Mouse (Mus musculus) heart, embryonic 11.5 days (tissue): ENCODE measurements at regions not wholly inside any gene's neighbourhood (a gene's known extent, or its start where the extent isn't known, plus 50 kb on each side); places are given as distances from the start of the nearest gene placed in this dataset.

Experiments used
- ATAC-seq: fragments of 200-750 bp; cut with Nextera tagmentation; replicated peaks from 2 replicates; pipeline ENCODE4 v1.8.0; 2017; ENCODE audit warnings: moderate library complexity; ENCODE audit not compliant: insufficient number of reproducible peaks, low FRiP score, low TSS enrichment
- H3K27ac ChIP-seq: fragments of 300-500 bp; sonication (generic); 2 replicates; pipeline ENCODE4 v1.5.1; 2014; ENCODE audit warnings: mild to moderate bottlenecking, low read depth, low read length
- H3K27me3 ChIP-seq: fragments of 300-500 bp; sonication (generic); 2 replicates; pipeline ENCODE4 v1.6.1; 2014; ENCODE audit warnings: mild to moderate bottlenecking, low read length, mixed read lengths; ENCODE audit not compliant: control insufficient read depth, insufficient read depth
- H3K36me3 ChIP-seq: fragments of 300-500 bp; sonication (generic); 2 replicates; pipeline ENCODE4 v1.6.1; 2014; ENCODE audit warnings: mild to moderate bottlenecking, low read length, moderate library complexity, mixed read lengths; ENCODE audit not compliant: control insufficient read depth, insufficient read depth
- H3K4me1 ChIP-seq: fragments of 300-500 bp; sonication (generic); 2 replicates; pipeline ENCODE4 v1.6.1; 2014; ENCODE audit warnings: low read length; ENCODE audit not compliant: control insufficient read depth, insufficient read depth
- H3K4me2 ChIP-seq: fragments of 300-500 bp; sonication (generic); 2 replicates; pipeline ENCODE4 v1.6.1; 2014; ENCODE audit warnings: mild to moderate bottlenecking, moderate library complexity
- H3K4me3 ChIP-seq: fragments of 300-500 bp; sonication (generic); 2 replicates; pipeline ENCODE4 v1.5.1; 2014; ENCODE audit warnings: low read depth, low read length
- H3K9ac ChIP-seq: fragments of 300-500 bp; sonication (generic); 2 replicates; pipeline ENCODE4 v1.6.1; 2014; ENCODE audit warnings: mild to moderate bottlenecking, low read depth, low read length, moderate library complexity
- H3K9me3 ChIP-seq: fragments of 300-500 bp; sonication (generic); replicated peaks from 2 replicates; pipeline ENCODE4 v1.6.1; 2016; ENCODE audit warnings: low read length; ENCODE audit not compliant: control insufficient read depth
- WGBS: fragments of 180-500 bp; shearing (Covaris S2); extraction: QIAGEN DNeasy Blood & Tissue Kit; methylation state at CpG from one replicate; pipeline ENCODE4 v1.1.7; 2014; ENCODE audit not compliant: insufficient replicate concordance; 5-methylcytosine and 5-hydroxymethylcytosine counted together

DNA sequence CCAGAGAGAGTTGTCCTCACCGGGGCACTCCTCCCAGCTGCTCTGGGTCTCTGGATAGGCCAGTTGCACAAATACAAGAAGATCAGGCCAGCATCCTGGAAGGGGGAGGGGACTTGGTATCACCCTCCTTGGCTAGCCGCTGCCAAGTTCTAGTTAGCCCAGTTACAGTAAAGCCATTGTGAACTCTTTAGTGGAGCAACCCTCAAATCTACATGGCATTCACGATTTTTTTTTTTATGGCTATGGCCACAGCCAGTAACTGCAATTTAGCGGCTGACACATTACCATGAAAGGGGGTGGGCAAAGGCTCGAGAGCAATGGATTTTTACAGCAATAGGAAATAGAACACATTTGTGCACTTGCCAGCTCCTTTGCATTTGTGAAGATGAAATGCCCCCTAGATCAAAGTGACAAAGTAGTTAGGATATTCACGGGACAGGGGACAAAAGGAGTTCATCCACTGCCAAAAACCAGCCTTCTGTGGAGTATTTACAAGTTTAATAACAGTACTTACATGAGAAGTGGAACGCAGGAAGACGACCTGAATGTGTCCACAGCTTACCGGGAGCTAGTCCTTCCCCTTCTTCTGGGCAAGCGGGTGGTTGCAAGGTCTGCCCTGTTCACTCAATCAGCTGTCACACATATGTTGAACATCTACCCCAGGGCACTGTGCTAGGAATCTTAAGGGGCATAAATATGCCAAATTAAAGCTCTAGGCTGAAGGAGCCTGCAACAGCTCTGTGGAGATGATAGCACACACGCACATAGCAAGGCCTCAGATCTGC, 177.9 kb upstream of the Dio2 start:
- Histone ChIP-seq H3K4me1 (no peaks in the 10 kb centered on the region), H3K36me3 (no peaks in the 10 kb centered on the region), H3K9me3 (no peaks in the 10 kb centered on the region), H3K9ac (no peak overlapping the region), H3K27ac (no peak overlapping the region), H3K4me2 (no peak overlapping the region), H3K27me3 (no peaks in the 10 kb centered on the region), H3K4me3 (no peak overlapping the region)
- WGBS = 78% methylated on average over 11 of the region's 11 CpGs
- ATAC-seq = no peak

DNA sequence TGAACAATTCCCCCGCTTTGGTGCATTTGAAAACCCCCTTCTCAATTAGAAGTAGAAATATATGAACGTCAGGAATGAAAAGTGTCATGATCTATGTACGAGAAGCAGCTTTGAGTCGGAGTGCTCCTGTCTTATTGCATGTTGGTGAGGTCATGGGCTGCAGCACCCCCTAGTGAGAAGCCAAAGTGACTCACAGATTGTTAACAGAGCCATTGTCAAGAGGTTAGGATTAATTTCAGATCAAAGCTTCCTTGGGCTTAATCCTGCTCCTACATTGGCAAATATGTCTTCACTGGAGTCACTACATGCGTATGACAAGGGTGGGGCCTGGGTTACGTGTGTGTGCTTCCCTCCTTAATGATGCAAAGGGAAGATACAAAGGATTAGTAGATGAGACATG, 165.8 kb upstream of the Dio2 start:
- Histone ChIP-seq H3K9me3 (no peaks in the 10 kb centered on the region), H3K4me2 (no peak overlapping the region), H3K27me3 (no peaks in the 10 kb centered on the region), H3K27ac (no peak overlapping the region), H3K4me1 (no peaks in the 10 kb centered on the region), H3K4me3 (no peak overlapping the region), H3K9ac (no peak overlapping the region), H3K36me3 (no peaks in the 10 kb centered on the region)
- 71% methylated on average over 6 of the region's 6 CpGs for WGBS
- no peak for ATAC-seq

DNA sequence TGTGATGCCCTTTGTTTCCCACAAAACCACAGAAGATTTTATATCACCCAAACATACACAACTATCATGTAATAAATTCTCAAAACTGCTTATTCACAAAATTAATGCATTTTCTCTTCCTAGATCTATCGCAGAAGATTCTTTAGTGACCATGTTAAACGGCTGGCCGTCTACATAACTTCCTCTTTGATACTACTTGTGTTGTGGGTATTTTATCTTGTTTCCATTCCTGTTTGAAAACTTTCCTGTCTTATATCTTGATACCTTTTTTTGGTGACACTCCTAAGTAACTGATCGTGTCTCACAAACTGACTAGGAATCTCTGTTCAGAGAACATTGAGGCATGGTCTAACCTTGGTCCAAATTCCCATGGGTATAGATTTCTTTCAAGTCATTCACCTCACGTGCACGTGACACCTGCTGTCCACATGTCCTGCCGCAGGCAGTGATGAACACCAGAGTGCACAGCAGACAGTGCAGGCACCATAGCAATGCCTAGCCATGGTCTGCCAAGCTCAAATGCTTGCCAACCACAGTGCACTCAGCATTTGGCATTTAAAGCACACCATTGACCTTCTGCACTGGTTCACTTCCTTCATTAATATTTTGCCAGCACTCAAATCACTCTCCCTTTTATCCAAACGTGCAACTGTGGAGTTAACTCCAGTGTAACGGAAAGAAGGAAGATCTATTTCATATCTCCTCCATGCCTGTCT, 155.6 kb upstream of the Dio2 start:
- Histone ChIP-seq H3K9me3 (no peaks in the 10 kb centered on the region), H3K27ac (no peak overlapping the region), H3K9ac (no peak overlapping the region), H3K27me3 (no peaks in the 10 kb centered on the region), H3K36me3 (no peaks in the 10 kb centered on the region), H3K4me3 (no peak overlapping the region), H3K4me1 (no peaks in the 10 kb centered on the region), H3K4me2 (no peak overlapping the region)
- WGBS = 70% methylated on average over 9 of the region's 9 CpGs
- ATAC-seq = no peak

GRCm38 (mm10) chr12:90876230-90877005, 138.2 kb upstream of the Dio2 start:
- H3K27me3 ChIP-seq = no peaks in the 10 kb centered on the region
- H3K4me1 ChIP-seq = no peaks in the 10 kb centered on the region
- no peaks in the 10 kb centered on the region for H3K9me3 ChIP-seq
- H3K4me3 ChIP-seq = no peak overlapping the region
- H3K27ac ChIP-seq = no peak overlapping the region
- ATAC-seq = no peak
- no peak overlapping the region for H3K4me2 ChIP-seq
- H3K36me3 ChIP-seq = no peaks in the 10 kb centered on the region
- H3K9ac ChIP-seq = no peak overlapping the region
- WGBS = 82% methylated on average over 5 of the region's 5 CpGs

DNA sequence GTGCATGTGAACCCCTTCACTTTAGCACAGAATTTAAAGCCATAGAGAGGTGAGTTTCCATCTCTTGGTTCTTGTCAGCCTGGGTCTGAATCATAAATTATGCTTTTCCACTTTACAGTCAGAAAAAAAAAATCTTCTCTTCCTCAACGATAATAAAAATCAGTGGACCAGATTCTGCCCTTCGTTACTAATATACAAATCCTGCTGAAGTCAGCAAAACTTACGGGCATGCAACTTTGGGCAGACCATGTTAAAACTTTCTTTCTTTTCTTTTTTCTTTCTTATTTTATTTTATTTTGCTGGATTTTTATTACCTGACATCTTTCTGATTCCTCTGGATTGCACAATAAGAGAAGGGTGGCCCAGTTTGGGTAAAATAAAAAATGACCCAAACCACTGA, 136.6 kb upstream of the Dio2 start:
- ATAC-seq = no peak
- Histone ChIP-seq H3K27me3 (no peaks in the 10 kb centered on the region), H3K4me3 (no peak overlapping the region), H3K4me2 (no peak overlapping the region), H3K27ac (no peak overlapping the region), H3K9ac (no peak overlapping the region), H3K4me1 (no peaks in the 10 kb centered on the region), H3K9me3 (no peaks in the 10 kb centered on the region), H3K36me3 (no peaks in the 10 kb centered on the region)
- WGBS = 86% methylated on average over 3 of the region's 3 CpGs

DNA sequence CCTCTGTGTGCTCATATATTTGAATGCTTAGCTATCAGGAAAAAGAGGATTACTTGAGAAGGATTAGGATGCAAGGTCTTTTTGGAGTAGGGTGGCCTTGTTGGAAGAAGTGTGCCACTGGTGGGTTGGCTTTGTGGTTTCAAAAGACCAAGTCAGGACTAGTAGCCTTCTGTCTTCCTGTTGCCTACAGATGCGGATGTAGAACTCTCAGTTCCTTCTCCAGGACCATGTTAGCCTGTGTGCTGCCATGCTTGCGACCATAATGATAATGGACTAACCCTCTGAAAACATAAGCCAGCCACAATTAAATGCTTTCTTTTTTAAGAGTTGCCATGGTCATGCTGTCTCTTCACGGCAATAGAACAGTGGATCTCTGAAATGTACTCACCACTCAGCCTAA, 135.7 kb upstream of the Dio2 start:
- Histone ChIP-seq H3K4me3 (no peak overlapping the region), H3K4me1 (no peaks in the 10 kb centered on the region), H3K9ac (no peak overlapping the region), H3K27me3 (no peaks in the 10 kb centered on the region), H3K27ac (no peak overlapping the region), H3K9me3 (no peaks in the 10 kb centered on the region), H3K36me3 (no peaks in the 10 kb centered on the region), H3K4me2 (no peak overlapping the region)
- 72% methylated on average over 3 of the region's 3 CpGs for WGBS
- no peak for ATAC-seq

GRCm38 (mm10) chr12:90866597-90866996, 128.4 kb upstream of the Dio2 start:
- Histone ChIP-seq H3K27ac (no peak overlapping the region), H3K36me3 (no peaks in the 10 kb centered on the region), H3K4me3 (no peak overlapping the region), H3K9me3 (no peaks in the 10 kb centered on the region), H3K4me1 (no peaks in the 10 kb centered on the region), H3K9ac (no peak overlapping the region), H3K27me3 (no peaks in the 10 kb centered on the region), H3K4me2 (no peak overlapping the region)
- 84% methylated on average over 4 of the region's 4 CpGs for WGBS
- no peak for ATAC-seq

GRCm38 (mm10) chr12:90862632-90863031, 124.4 kb upstream of the Dio2 start:
- Histone ChIP-seq H3K9me3 (no peaks in the 10 kb centered on the region), H3K4me1 (no peaks in the 10 kb centered on the region), H3K4me3 (no peak overlapping the region), H3K27me3 (no peaks in the 10 kb centered on the region), H3K27ac (no peak overlapping the region), H3K4me2 (no peak overlapping the region), H3K36me3 (no peaks in the 10 kb centered on the region), H3K9ac (no peak overlapping the region)
- ATAC-seq = no peak
- WGBS = 82% methylated on average over 3 of the region's 3 CpGs
